Mouse (Mus musculus): ENCODE measurements around the gene Galnt16. TPM values are rescaled to one million over a fixed set of nuclear protein-coding genes. Genes with fewer than 3 reads are reported as not detected.

Gene Galnt16
- polyA plus RNA-seq, 1 experiment from 2014 or later, result 14.3 TPM

Other genes with a start within 250 kb of the Galnt16 start
- 11.2 and 11.9 TPM in 2 replicates for gene Dcaf5, start 81.7 kb upstream of the Galnt16 start, polyA plus RNA-seq (2015; fragmentation: Nextera tagmentation; extraction: Ambion mirVana)
- gene Exd2, start 55.2 kb upstream of the Galnt16 start, polyA plus RNA-seq (2015; fragmentation: Nextera tagmentation; extraction: Ambion mirVana), result 24.9 and 28.1 TPM in 2 replicates
- gene Slc39a9, start 125.6 kb downstream of the Galnt16 start, polyA plus RNA-seq (2015; fragmentation: Nextera tagmentation; extraction: Ambion mirVana), result 24.4 and 27.7 TPM in 2 replicates
- gene Erh, start 126.1 kb downstream of the Galnt16 start, polyA plus RNA-seq (2015; fragmentation: Nextera tagmentation; extraction: Ambion mirVana), result 258 and 269 TPM in 2 replicates
- 5.6 and 6.9 TPM in 2 replicates for gene Plekhd1, start 174.3 kb downstream of the Galnt16 start, polyA plus RNA-seq (2015; fragmentation: Nextera tagmentation; extraction: Ambion mirVana)
- gene Ccdc177, start 242.4 kb downstream of the Galnt16 start, polyA plus RNA-seq (2015; fragmentation: Nextera tagmentation; extraction: Ambion mirVana), result 0.17 and 0.18 TPM in 2 replicates

Measured in stomach, embryonic 15.5 days (tissue).